ENCODE assay signal across 9 mouse cellular contexts in the genomic region with DNA sequence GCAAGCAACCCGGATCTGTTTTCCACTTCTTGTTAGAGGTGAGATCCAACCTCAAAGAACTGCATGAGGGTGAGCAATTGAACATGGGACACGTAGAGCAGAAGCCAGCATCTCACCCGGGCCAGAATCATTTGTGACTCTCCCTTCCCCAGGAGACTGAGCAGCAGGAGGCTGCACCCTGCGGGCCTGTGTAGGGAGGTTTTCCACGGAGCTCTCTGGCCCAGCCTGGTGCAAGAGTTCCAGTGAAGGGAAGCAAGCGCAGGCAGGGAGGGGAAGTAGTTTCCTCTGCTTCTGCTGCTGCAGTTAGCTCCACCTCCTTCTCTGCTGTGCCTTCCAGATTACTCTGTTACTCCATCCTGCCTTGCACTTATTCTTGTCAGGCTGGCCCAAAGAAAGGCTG.
DNase-seq lines count a peak whose midpoint lies in the region; ATAC-seq and TF ChIP-seq lines count a peak whose summit lies in the region.
"Had no signal": no experiment of that assay in that cellular context is flagged by ENCODE, and none has a peak within 500 bp of the region (broad histone marks: within the 10 kb centered on the region; RNA-seq: fewer than 3 reads in every experiment).

No protein-coding gene starts in this region.

- ATAC-seq in megakaryocyte progenitor cell, adult 5-6 weeks (replicated peaks; ENCODE audit: poor library complexity) = peak; percentile 98

- H3K4me1 ChIP-seq in heart, embryonic 10.5 days = peaks cover 9% of the 10 kb centered on the region

- TF ChIP-seq CTCF in gastrocnemius, adult 2 months (IDR thresholded peaks at IDR 0.05) = no peak

- DNase-seq in heart, adult 11 months = peak; percentile 96
- no peak for DNase-seq in heart, embryonic 10.5 days (ENCODE audit: low spot score)
- DNase-seq in gastrocnemius, adult 2 months = peak; percentile 63
- DNase-seq in kidney, postnatal 14 days = peak; percentile 29
- DNase-seq in ovary, postnatal 36 days (ENCODE audit: low spot score) = no peak
- no peak for DNase-seq in frontal cortex, adult 2 months (ENCODE audit: extremely low spot score in 1 of 2, low spot score in 1 of 2)
- no peak for DNase-seq in left cerebral cortex, adult 11 months (ENCODE audit: low spot score)

- intact Hi-C loops in gastrocnemius, adult 2 months (cut with DNase I) = loop anchor here (10.0 kb wide), 1 partner anchor 225 kb away; no protein-coding TSS in a partner anchor

- 0 out of 2 replicates have a peak, but pooled peaks cover 3% of the 10 kb centered on the region for H3K36me3 ChIP-seq in heart, embryonic 10.5 days

- no peaks in the 10 kb centered on the region for H3K9me3 ChIP-seq in heart, embryonic 10.5 days

- H3K4me3 ChIP-seq in heart, embryonic 10.5 days = no peak overlapping the region
- peak overlapping the region; percentile 57 for H3K4me3 ChIP-seq in gastrocnemius, adult 2 months

- no peaks in the 10 kb centered on the region for H3K27me3 ChIP-seq in heart, embryonic 10.5 days (ENCODE audit: insufficient read depth, poor library complexity, severe bottlenecking)
- H3K27me3 ChIP-seq: CH12.LX had no signal

- 28% methylated on average over 6 of the region's 6 CpGs for WGBS in heart, embryonic 10.5 days

- no peak overlapping the region for H3K27ac ChIP-seq in heart, embryonic 10.5 days
- H3K27ac ChIP-seq in gastrocnemius, adult 2 months = peak overlapping the region; percentile 48

Comparison
In these comparisons a context has a peak if more than half of its experiments do, and no peak if none do; other contexts are left out.
1. DNase-seq: peak in heart, adult 11 months (single experiment), gastrocnemius, adult 2 months (single experiment) and kidney, postnatal 14 days (single experiment); none in heart, embryonic 10.5 days (single experiment), ovary, postnatal 36 days (single experiment), frontal cortex, adult 2 months (0 of 2) and left cerebral cortex, adult 11 months (single experiment).